Comparison of ENCODE assay signal across 12 mouse cellular contexts in genomic region chr14:62883551-62883950, GRCm38 (mm10).
"Had no signal": no experiment of that assay in that cellular context is flagged by ENCODE, and none has a peak within 500 bp of the region (broad histone marks: within the 10 kb centered on the region; RNA-seq: fewer than 3 reads in every experiment).

No protein-coding gene starts in this region.

- H3K27me3 ChIP-seq: intestine, embryonic 15.5 days; kidney, embryonic 15.5 days; limb, embryonic 12.5 days; liver, embryonic 13.5 days; lung, embryonic 15.5 days; midbrain, embryonic 12.5 days; neural tube, embryonic 13.5 days; stomach, embryonic 15.5 days had no signal

- DNase-seq: liver, embryonic 13.5 days; right cerebral cortex, postnatal 14 days; thymus, adult 2 months; thymus, postnatal 36 days had no signal

- H3K9me3 ChIP-seq: intestine, embryonic 15.5 days; kidney, embryonic 15.5 days; limb, embryonic 12.5 days; liver, embryonic 13.5 days; lung, embryonic 15.5 days; midbrain, embryonic 12.5 days; neural tube, embryonic 13.5 days; stomach, embryonic 15.5 days had no signal

- H3K36me3 ChIP-seq: intestine, embryonic 15.5 days; kidney, embryonic 15.5 days; limb, embryonic 12.5 days; liver, embryonic 13.5 days; lung, embryonic 15.5 days; midbrain, embryonic 12.5 days; neural tube, embryonic 13.5 days; stomach, embryonic 15.5 days had no signal

- H3K9ac ChIP-seq: intestine, embryonic 15.5 days; kidney, embryonic 15.5 days; limb, embryonic 12.5 days; liver, embryonic 13.5 days; lung, embryonic 15.5 days; midbrain, embryonic 12.5 days; neural tube, embryonic 13.5 days; stomach, embryonic 15.5 days had no signal

- H3K27ac ChIP-seq: intestine, embryonic 15.5 days; kidney, embryonic 15.5 days; limb, embryonic 12.5 days; liver, embryonic 13.5 days; midbrain, embryonic 12.5 days; neural tube, embryonic 13.5 days; stomach, embryonic 15.5 days had no signal

- H3K4me2 ChIP-seq: intestine, embryonic 15.5 days; kidney, embryonic 15.5 days; limb, embryonic 12.5 days; liver, embryonic 13.5 days; lung, embryonic 15.5 days; midbrain, embryonic 12.5 days; neural tube, embryonic 13.5 days; stomach, embryonic 15.5 days had no signal

- ATAC-seq: intestine, embryonic 15.5 days; midbrain, embryonic 16.5 days had no signal

- H3K4me3 ChIP-seq: intestine, embryonic 15.5 days; kidney, embryonic 15.5 days; limb, embryonic 12.5 days; liver, embryonic 13.5 days; lung, embryonic 15.5 days; midbrain, embryonic 12.5 days; neural tube, embryonic 13.5 days; stomach, embryonic 15.5 days had no signal
